Mouse (Mus musculus) layer of hippocampus, adult 8-10 months (tissue): ENCODE measurements around the gene Metap2. TPM values are rescaled to one million over a fixed set of nuclear protein-coding genes. Genes with fewer than 3 reads are reported as not detected.
"Not testable (repeated sequence)": the region's sequence is repeated elsewhere in the genome, so short reads cannot be mapped to it uniquely, and the experiment has no call there.

Experiments
- DNase-seq, 2 experiments: peaks; one replicate each; pipeline ENCODE4 v3.0.0; 2022; ENCODE audit warnings: low spot score in 2 of 2
- total RNA-seq, 4 experiments: library from RNA; stranded (reverse); gene quantifications; 2 replicates each; pipeline ENCODE4 v1.2.4; 2022

Metap2 gene
- total RNA-seq, 4 experiments from 2014 or later: 105 to 123 (median 120) TPM

DNA sequence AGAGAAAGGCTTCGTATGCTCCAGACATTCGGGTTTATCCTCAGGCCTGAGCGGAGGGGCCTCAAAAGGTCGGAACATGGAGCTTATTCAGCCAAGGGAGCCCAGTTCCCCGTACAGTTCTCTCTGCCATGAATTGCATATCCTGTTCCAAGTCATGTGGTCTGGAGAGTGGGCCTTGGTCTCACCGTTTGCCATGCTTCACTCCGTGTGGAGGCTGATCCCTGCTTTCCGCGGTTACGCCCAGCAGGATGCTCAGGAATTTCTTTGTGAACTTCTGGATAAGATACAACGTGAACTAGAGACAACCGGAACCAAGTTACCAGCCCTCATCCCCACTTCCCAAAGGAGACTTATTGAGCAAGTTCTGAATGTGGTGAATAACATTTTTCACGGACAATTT lies 50.2 kb downstream of the Metap2 start:
- no peak for DNase-seq

- not testable (repeated sequence) for DNase-seq
Measured at GRCm38 (mm10) chr10:93835115-93835514, 61.8 kb downstream of the Metap2 start.

DNA sequence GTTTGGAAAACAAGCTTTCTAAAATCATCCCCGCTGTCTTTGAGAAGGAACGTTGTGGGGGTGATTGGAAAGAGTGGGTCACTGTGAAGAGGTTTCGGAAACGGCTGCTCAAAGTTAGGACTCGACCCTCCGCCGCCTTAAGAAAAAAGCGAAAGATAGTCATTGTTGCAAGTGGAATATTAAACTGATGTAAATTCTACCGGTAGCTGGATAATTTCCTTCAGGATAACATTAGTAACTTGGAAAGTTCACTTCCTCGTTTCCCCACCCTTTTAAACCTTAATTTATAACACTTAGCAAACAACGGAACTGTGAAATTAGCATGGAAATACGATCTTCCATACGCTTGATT lies 62.5 kb downstream of the Metap2 start:
- DNase-seq: no peak

GRCm38 (mm10) chr10:93833699-93834393 lies 63.0 kb downstream of the Metap2 start:
- DNase-seq: no peak

- no peak for DNase-seq
Measured at GRCm38 (mm10) chr10:93833370-93833698, 63.6 kb downstream of the Metap2 start.

- no peak for DNase-seq
Measured at GRCm38 (mm10) chr10:93832811-93833210, 64.1 kb downstream of the Metap2 start.

GRCm38 (mm10) chr10:93831730-93832574 lies 64.9 kb downstream of the Metap2 start:
- DNase-seq: no peak

- no peak for DNase-seq
Measured at GRCm38 (mm10) chr10:93830931-93831729, 65.8 kb downstream of the Metap2 start, which contains the start of gene Usp44. Usp44 (plus strand) TSS chr10:93831555.

GRCm38 (mm10) chr10:93829898-93830831 lies 66.7 kb downstream of the Metap2 start:
- no peak for DNase-seq

GRCm38 (mm10) chr10:93818661-93819060 lies 78.2 kb downstream of the Metap2 start:
- DNase-seq: peak; percentile 35 to 66

DNA sequence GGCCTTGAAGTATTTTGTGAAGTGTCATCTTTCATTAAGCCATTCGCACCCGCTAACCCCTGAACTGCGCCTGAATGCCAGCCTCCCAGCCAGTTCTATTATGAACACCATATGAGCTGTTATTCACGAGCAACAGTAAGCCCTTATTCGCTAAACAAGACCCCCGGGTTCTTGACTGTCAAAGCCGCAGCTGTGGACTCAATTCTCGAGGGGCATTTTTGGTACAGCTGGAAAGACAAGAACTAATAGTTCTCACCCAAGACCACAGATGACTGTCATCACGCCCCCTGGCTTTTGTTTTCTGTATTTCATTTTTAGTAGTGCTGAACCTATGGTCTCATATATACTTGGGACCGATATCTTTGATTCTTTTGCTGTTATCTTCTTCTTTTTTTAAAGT lies 83.1 kb downstream of the Metap2 start:
- no peak for DNase-seq

GRCm38 (mm10) chr10:93812774-93813415 lies 84.0 kb downstream of the Metap2 start:
- peak; percentile 45 to 79 for DNase-seq

DNA sequence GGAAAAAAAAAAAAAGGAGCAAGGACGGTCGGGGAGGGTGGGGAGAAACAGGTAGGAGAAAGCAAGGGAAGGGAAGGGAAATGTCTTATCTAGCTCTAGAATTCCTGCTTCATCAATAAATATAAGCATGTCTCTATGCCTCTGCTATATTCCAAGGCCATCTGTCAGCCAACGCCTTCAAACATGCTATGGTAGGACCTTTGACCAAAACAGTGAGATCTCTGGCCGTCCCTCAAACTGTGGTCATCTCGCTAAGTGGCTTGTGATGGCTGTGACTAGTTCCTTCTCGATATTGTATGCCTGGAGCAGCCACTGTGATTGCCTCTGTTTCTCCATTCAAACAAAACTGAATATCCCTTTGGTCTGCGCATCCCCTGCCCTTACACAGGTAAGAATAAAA lies 84.8 kb downstream of the Metap2 start:
- DNase-seq: no peak

DNA sequence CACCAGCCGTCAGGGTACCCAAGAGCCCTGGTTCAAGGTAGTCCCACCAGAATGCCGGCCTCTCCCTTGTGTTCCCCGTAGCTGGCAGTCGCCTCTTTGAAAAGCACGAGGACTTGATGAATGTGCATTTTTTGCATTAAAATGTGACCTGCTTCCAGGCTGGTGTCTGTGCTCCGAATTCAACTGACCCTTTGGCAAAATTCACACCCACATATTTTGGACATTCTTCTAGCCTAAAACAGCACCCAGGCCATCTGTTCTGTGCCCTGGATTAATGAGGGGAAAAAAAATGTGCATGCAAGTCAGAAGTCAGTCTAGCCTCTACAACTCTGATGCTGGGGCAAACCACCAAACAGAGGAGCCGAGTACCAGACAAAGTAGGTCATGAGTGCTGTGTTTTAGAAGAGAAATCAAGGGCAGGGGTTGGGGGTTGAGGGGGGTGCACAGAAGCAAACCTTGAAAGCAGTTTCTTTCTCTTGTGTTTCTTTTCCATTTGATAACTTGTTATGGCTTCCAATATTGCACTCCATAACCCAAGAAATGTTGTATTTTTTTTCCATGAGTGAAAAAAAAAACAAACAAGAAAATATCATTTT lies 86.2 kb downstream of the Metap2 start:
- DNase-seq: no peak

- DNase-seq: not testable (repeated sequence)
Measured at GRCm38 (mm10) chr10:93809438-93809837, 87.5 kb downstream of the Metap2 start.

Other genes starting within 250 kb of the Metap2 start
- gene Usp44, start 65.5 kb downstream of the Metap2 start, total RNA-seq: not detected
- 10 to 100 TPM; 58.6 to 84.9 (median 69.7) TPM for gene Vezt, start 138.7 kb upstream of the Metap2 start, total RNA-seq
- 10 to 100 TPM in 2 of 4 experiments, 1 to 10 TPM in 2; 7.7 to 12.2 (median 10.2) TPM for gene Fgd6, start 138.9 kb upstream of the Metap2 start, total RNA-seq